Mouse (Mus musculus) left cerebral cortex, postnatal 10 days (tissue): Measurements from ENCODE around the gene Asb13. TPM values are rescaled to one million over a fixed set of nuclear protein-coding genes. Genes with fewer than 3 reads are reported as not detected.

Source experiments
- total RNA-seq, 2 experiments: library from RNA; stranded (reverse); gene quantifications; 2 replicates each; pipeline ENCODE4 v1.2.3; 2021

Asb13 gene
- total RNA-seq, 2 experiments from 2014 or later = 29.4 to 32.2 TPM

Other genes starting within 250 kb of the Asb13 start
- 100 to 1,000 TPM; 344 to 350 TPM for gene Gdi2, start 96.0 kb upstream of the Asb13 start, total RNA-seq
- gene Fam208b, start 22.9 kb upstream of the Asb13 start, total RNA-seq = 10 to 100 TPM; 28.0 to 28.4 TPM
- gene Calml3, start 170.3 kb downstream of the Asb13 start, total RNA-seq = not detected
- gene Calm4, start 203.7 kb downstream of the Asb13 start, total RNA-seq = not detected
- not detected for gene Calm5, start 220.1 kb downstream of the Asb13 start, total RNA-seq